Mouse (Mus musculus) heart, postnatal 10 days (tissue): ENCODE results near the gene Pigb. TPM values are rescaled to one million over a fixed set of nuclear protein-coding genes. Genes with fewer than 3 reads are reported as not detected.

Experiments used
- DNase-seq, 2 experiments: peaks; one replicate each; pipeline ENCODE4 v3.0.0; 2021
- intact Hi-C: fragments of 180-260 bp; cut with DNase I; formaldehyde crosslinking; loops from one replicate; pipeline ENCODE4 v1.15.1; 2025
- total RNA-seq, 2 experiments: library from RNA; stranded (reverse); gene quantifications; 2 replicates each; pipeline ENCODE4 v1.2.3; 2021

The Pigb gene
- total RNA-seq, 2 experiments from 2014 or later, result 3.9 to 4.3 TPM

DNA sequence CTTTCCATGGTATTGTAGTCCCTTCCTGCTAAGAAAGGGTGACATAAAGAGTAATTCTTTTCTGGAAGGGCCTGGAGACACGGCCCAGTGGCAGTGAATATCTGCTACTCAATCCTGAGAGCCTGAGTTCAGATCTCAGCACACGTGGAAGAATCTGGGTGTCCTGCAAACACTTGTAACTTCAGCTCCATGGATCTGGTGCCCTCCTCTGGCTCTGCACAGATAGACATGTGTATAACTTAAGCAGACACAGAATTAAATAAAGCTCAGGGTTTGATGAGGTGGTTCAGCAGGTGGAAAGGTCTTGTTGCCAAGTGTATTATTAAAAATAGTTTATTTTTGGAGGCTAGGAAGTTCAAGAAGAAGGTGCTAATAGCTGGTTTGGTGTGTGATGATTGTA, 39.7 kb downstream of the Pigb start:
- intact Hi-C loops, result no loop called here
- DNase-seq, result no peak

DNA sequence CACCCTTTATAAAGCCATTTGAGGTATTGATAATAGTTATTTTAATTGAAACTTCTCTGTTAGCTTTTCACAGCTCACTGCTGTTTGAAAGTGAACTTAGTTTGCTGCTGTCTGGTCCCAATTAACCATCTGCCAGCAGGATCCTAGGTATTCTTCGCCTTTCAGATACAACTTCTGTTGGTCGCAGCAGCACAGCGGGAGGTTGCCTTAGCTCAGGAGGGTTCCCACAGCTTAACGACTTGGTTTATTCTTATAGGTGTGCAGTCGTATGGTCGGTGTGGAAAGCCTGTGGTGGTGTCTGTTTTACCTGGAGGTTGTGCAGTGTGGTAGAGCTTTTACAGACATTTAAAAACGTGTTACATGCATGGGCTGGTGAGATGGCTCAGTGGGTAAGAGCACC, 43.4 kb downstream of the Pigb start:
- no peak for DNase-seq

DNA sequence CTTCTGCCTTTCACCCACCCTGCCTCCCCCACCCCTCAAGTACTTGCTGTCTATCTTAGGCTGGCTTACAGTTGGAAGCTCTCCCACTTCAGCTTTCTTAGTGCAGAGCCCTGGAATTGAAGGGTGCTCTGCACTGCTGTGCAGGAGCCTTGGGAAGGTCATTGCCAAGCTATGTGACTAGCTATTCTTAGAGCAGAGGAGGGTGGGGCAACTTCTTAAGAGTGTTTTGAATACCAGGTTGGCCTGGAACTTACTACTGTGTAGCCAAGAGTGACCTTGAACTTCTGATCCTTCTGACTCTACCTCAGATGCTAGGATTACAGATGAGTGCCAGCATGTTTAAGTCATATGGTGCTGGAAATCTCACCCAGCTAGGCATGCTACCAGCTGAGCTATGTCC, 44.0 kb downstream of the Pigb start:
- intact Hi-C loops, result no loop called here
- no peak for DNase-seq

More for the DNA sequence above, 43.4 kb downstream of the Pigb start:
- intact Hi-C loops, result no loop called here

DNA sequence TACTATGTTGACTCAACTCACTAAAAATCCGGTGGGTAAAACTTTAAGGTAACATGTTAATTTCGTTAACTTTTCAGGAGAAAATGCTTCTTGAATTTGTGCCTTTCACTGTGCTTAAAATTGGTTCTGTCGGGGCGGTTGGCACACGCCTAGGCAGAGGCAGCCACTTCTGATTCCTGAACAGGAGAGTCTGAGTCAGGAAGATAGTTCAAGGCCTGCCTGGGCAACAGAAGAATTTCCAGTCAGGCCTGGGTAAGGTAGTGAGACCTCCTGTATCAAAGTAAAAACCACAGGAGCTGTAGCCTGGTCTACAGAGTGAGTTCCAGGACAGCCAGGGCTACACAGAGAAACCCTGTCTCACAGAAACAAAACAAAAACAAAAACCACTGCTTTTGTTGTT, 47.6 kb downstream of the Pigb start:
- no peak for DNase-seq
- intact Hi-C loops, result no loop called here

DNA sequence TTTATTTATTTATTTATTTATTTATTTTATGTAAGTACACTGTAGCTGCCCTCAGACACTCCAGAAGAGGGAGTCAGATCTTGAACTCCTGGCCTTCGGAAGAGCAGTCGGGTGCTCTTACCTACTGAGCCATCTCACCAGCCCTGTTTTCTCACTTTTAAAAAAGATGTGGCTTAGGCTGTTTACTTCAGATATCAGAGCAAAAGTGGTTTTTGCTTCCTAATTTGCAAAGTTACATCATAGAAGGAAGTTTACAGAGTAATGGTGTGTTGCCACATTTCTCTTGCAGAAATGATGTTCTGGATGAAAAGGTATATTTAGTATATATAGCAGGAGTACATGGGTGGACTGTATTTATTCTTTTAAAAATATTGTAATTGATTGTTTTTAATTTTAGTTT, 48.8 kb downstream of the Pigb start:
- no peak for DNase-seq
- intact Hi-C loops, result no loop called here

DNA sequence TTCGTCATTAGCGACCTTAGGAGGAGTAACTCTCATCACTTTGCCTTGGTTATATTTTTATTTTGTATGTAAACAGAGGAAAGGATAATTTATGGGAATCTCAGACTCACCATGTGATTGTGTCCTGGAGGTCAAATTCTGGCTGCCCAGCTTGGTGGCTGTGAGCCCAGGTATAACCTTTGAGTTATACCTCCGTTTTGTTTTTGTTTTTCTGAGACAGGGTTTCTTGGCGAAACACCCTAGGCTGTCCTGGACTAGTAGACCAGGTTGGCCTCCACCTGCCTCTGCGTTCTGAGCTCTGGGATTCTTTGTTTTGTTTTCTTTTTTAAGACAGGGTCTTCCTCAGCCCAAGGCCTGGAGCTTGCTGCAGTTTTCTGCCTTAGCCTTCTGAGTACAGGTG, 51.5 kb downstream of the Pigb start:
- no peak for DNase-seq
- intact Hi-C loops, result no loop called here

DNA sequence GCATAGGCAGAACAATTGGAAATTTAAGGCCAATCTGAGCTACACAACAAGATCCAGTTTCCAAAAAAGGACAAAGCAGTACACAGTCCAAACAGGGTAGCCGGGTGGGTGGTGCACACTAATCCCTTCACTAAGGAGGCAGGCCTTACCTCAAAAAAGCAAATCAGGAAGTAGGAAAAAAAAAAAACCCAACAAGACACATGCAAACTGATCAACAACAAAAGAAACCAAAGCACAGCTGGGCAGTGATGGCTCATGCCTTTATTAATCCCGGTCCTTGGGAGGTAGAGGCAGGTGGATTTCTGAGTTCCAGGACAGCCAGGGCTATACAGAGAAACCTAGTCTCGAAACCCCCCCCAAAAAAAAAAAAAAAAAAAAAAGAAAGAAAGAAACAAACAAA, 52.5 kb downstream of the Pigb start:
- intact Hi-C loops, result no loop called here
- DNase-seq, result no peak

DNA sequence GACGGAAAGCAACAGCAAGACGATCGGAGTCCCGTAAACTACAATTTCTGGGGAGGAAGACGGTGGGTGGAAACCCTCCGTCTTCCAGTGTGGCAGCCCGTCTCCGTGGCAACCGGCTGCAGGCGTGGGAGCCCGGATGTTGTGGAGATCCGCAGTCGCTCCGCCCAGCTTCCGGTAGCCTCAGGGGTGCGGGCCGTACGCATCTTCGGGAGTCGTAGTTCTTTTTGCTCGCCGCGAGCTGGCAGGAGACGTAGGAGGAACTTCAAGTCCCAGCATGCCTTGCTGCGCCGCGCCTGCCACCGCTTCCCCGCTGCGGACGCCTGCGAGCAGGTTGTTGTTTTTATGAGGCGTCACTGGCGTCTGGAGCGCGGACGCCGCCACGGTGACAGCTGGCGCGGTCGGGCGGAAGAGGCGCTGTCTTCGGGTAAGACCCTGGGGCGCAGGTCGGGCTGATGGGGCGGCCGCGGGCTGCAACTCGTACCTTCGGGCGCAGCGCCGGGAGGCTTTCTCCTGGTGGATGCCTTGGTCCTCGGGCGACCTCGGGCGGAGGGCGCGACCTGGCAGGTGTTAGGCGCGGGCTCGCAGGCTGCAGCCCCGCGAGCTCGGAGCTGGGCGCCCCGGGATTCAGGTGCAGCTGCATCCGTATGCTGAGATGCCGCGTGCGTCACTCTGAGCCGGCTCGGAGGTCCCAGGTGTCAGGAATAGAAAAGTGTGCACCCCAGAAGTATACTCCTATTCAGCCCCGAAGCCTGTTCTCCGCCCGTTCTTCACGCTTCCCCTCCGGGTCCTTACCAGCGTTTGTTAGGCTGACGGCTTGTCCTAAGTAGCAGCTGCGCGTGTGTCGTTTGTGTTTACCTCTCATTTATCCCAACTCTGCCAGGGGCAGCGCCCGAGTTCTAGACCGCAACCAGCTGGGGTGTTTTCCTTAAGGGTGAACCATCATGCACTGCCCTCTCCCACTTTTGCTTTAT, 54.6 kb downstream of the Pigb start, which contains the start of the genes Ccpg1os and Ccpg1:
Gene Ccpg1os (minus strand): TSS at position 133 of the 971 bp plus-strand sequence.
Gene Ccpg1 (plus strand): TSS at position 180 of the 971 bp plus-strand sequence.
- peak; percentile 97 for DNase-seq
- intact Hi-C loops, result no loop called here

DNA sequence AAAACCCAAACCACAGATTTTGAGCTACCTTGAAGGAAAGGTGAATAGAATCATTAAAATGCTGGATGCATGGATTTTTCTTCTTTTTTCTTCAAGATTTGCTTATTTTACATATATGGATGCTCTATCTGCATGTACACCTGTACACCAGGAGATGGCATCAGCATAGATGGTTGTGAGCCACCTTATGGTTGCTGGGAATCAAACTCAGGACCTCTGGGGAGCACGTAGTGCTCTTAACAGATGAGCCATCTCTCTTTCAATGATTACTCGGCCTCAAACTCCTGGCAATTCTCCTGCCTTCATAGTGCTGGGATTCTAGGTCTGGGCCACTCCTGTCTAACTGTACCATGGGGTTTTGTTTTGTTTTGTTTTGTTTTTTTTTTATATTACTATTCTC, 57.1 kb downstream of the Pigb start:
- no peak for DNase-seq
- intact Hi-C loops, result no loop called here

DNA sequence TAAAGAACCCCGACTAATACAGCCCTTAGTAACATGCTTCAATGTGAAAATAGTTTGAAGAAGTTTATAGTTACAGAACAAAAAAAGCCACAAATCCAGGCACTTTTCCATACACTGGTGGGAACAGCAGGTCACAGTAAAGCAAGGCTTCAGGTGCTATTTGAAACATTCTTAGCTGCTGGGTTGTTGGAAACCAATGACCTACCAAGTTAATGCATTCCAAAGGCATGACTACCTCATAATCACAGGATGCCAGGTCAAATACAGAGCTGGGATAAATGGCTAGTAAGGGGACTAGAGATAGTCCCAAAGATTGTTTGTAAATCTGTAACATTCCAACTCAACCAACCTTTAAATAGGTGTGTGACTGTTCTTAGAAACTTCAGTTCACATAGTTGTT, 64.9 kb downstream of the Pigb start:
- intact Hi-C loops, result no loop called here
- no peak for DNase-seq

DNA sequence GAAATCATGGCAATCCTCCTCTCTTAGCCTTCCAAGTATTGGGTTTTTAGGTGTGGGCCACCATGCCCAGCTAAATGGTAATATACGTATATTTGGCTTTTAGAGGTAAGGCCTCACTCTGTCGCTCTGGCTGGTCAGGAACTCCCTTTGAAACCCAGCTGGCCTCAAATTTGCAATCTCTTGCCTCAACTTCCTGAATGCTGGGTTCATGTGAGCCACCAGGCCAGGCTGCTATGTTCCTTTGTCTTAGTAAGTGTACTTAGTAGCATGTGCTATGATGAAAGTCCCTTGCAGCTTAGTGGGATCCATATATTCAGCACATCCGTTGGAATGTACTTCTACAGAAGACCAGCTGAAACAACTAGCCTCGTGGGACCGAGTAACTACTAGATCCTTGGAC, 65.4 kb downstream of the Pigb start:
- DNase-seq, result no peak
- intact Hi-C loops, result no loop called here

DNA sequence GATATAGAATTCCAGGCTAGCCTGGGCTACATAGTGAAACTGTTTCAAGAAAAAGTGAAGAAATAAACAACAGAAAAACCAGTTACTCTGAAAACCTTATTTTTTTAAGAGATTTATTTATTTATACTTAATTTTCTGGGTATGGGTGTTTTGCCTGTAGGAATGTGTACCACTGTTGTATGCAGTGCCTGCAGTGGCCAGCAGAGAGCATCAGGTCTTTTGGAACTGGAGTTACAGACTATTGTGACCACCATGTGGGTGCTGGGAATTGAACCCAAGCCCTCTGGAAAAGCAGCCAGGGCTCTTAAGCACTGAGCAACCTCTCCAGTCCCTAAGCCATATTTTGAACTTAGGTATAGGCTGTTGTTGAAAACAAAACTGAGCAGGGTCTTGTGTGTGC, 67.2 kb downstream of the Pigb start:
- intact Hi-C loops, result no loop called here
- DNase-seq, result no peak

DNA sequence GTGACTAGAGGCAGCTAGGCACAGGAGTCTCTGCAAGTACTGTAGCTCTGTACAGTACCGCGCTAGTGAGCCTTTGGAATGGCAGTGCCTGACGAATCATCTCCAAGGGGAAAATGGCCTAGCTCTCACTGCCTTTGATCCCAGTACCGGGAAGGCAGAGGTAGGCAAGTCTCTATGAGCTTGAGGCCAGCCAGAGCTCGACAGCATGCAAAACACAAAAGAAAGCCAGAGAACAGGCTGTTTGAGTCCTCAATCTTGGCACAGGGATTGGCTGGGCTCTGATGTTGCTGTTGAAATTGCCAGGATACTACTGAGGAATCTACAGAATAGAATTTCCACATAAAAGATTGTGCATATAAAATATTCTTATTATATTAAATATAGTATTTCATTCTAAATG, 67.7 kb downstream of the Pigb start:
- DNase-seq, result no peak
- intact Hi-C loops, result no loop called here

DNA sequence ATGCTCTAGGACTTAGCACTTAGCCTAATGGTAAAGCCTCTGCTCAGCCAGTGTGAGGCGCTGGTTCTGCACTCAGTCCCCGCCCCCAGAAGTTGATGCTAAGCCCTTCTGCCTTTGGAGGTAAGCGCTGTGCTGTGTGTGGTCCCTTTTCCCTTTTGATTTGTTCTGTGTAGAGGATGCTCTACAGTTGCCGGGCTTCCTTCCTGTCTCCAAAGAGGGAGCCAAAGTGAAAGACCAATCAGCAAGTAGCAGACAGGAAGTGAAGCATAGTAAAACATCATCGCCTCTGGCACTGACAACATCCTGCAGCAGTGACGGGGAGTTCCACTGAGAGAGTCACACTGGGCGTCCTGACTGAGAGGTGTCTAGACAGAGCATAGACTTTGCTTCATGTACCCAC, 70.3 kb downstream of the Pigb start:
- intact Hi-C loops, result loop anchor here (5.0 kb wide), 1 partner anchor 72 kb away; the partner anchor contains the start of genes Pigb and Rab27a
- peak; percentile 29 to 45 for DNase-seq

DNA sequence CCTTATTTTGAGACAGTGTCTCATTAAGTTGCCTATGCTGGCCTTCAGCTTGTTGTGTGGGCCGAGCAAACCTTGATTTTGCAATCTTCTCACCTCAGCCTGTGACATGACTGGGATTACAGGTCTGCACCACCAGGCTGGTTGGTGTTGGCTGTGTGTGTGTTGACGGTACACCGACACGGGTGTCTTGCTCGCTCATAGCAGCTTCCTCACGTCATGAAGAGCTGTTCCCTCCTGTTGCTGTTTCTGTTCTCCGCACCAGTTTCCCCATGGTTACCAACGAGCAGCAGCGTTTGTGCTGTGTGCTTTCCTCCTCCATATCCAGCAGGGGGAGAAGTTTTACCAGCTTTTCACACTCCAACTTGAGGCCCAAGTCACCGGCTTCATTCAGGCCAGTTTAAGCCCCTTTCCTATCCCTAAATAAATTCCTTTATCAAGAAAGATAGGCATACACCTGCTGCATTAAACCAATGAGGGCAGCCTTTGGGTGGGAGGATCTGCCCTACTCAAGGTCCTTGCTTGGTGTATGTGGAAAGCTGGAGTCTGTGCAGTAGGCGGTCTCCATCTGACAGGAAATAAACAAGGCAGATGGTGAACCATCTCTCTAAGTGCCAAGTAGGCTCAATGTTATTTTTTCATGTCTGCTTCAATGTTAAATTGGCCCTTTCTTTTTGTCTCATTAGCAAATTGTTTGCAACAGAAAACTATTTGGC, 71.7 kb downstream of the Pigb start:
- DNase-seq, result peak; percentile 47 to 65
- intact Hi-C loops, result loop anchor here (1.0 to 5.0 kb wide), 2 partner anchors 74 to 123 kb away; partner anchors contain the start of genes Pigb and Rab27a

DNA sequence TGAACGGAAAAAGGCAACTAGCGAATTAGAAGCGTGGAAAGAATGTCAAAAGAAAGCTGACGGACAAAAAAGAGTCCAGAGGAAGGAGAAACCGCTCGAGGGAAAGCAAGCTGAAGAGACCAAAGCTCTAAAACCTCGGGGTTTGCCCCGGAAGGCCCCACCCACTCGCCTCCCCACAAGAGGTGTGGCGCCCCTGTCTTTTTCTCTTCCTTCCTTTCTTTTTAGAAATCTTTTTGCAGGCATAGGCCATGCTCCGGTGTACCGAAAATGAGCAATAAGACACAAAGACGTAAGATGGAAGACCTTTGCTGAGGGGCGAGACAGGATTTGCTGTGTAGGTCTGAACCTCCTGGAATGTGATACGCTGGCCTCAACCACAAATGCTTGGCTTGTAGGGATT, 78.2 kb downstream of the Pigb start:
- DNase-seq, result no peak
- intact Hi-C loops, result no loop called here

DNA sequence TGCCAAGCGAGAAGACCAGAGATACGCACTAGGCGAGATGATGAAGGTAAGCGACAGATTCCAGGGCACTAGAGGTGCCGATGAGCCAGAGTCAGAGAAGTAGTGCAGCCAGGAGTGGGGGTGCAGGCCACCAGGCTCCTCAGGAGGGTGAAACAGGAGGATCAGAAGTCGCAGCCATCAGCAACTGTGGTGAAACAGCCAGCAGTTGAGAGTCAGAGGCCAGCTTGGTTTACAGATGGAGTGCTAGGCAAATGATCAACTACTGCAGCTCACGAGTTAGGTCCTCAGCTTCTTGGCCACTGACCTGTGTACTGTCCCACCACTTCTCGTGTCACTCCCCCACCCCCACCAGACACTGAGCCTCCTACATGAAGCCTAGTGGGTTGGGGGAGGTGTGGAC, 78.8 kb downstream of the Pigb start:
- intact Hi-C loops, result no loop called here
- DNase-seq, result no peak

DNA sequence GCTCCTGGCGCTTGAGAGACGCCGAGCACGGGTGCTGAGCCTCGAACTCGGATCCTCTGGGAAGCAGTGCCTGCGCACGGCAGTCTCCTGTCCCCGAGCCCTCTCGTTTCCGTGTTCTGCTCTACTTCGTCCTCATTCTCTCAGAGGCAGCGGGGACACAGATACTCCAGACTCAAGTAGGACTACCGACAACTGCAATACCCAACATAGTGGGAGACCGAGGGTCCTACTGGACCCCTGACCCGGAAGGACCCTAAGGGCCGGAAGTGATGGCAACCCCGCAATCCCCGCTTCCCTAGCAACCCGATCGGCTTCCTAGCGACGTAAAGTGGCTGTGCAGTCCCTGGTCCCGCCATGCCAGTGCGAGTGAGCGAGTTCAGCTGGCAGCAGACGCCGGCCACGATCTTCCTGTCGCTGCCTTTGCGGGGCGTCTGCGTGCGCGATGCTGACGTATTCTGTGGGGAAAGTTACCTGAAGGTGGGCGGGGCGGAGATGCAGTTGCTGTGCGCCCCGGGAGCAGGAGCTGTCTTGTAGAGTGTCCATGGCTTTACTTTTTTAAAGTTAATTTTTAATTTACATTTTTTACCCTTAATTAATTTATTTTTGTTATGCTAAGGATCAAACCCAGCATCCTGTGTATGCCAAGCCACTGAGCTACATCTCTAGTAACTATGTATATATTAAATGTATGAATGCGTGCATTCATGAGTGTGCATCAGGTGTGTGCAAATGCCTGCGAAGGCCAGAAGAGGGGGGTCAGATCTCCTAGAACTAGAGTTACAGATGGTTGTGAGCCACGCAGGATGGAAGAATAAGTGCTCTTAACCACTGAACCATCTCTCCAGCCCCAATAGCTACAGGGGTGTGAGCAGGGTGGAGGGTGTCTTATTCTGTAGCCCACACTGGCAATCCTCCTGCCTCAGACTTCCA, 81.4 kb downstream of the Pigb start, which contains the start of the genes Dyx1c1 and Gm44503:
Gene Dyx1c1 (plus strand): TSS at position 265 of the 930 bp plus-strand sequence.
Gene Gm44503 (plus strand): TSS at position 332 of the 930 bp plus-strand sequence.
- DNase-seq, result peak; percentile 76 to 83
- intact Hi-C loops, result loop anchor here (5.0 kb wide), 1 partner anchor 71 kb away; no protein-coding TSS in a partner anchor
